Mouse (Mus musculus): ENCODE data around the gene Slc28a2.

The Slc28a2 gene

GRCm38 (mm10) chr2:122467351-122468013 is 41.2 kb downstream of the Slc28a2 start:
- WGBS = 1% methylated on average over 46 of the region's 46 CpGs

DNA sequence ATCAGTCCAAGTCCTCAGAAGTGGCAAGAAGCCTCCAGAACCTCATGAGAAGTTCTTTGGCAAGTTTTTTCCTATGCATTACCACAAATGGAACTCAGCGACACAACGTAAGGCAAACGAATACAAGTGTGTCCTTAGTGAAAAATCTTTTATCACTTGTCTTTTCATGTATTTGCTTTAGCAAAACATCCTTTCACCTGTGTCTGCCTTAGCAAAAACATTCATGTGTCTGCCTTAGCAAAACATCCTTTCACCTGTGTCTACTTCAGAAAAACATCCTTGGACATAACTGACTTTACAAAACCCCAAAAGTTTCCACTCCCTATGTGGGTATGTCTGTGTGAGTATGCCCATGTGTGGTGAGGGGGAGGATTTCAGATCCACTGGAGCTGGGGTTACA is 42.9 kb downstream of the Slc28a2 start:
- 88% methylated on average over 3 of the region's 3 CpGs for WGBS

- 69% methylated on average over 1 of the region's 1 CpGs for WGBS
Observed at GRCm38 (mm10) chr2:122483787-122484186, 57.5 kb downstream of the Slc28a2 start.

GRCm38 (mm10) chr2:122484641-122485040 is 58.4 kb downstream of the Slc28a2 start, which contains the start of gene Gm14085:
TSS of gene Gm14085 (plus strand) at chr2:122484941.
- 97% methylated on average over 1 of the region's 1 CpGs for WGBS

GRCm38 (mm10) chr2:122485654-122486053 is 59.4 kb downstream of the Slc28a2 start:
- WGBS = 68% methylated on average over 3 of the region's 3 CpGs

- WGBS = 89% methylated on average over 2 of the region's 2 CpGs
Observed at GRCm38 (mm10) chr2:122486674-122487073, 60.4 kb downstream of the Slc28a2 start.
